Mouse (Mus musculus) ES-Bruce4 (cell line): ENCODE measurements at regions not wholly inside any gene's neighbourhood (a gene's known extent, or its start where the extent isn't known, plus 50 kb on each side); places are given as distances from the start of the nearest gene placed in this dataset.

Source experiments
- CTCF ChIP-seq: IDR thresholded peaks from one replicate; pipeline ENCODE4 v1.8.1; 2011; ENCODE audit warnings: low read depth, low read length
- POLR2A ChIP-seq: IDR thresholded peaks from one replicate; pipeline ENCODE4 v1.8.1; 2011; ENCODE audit warnings: low read length; ENCODE audit not compliant: insufficient read depth

- no peak for TF ChIP-seq CTCF
- TF ChIP-seq POLR2A = no peak
These were observed 61.3 kb upstream of the Podxl start for GRCm38 (mm10) chr6:31625055-31625454.
